Mouse (Mus musculus): ENCODE measurements at regions not wholly inside any gene's neighbourhood (a gene's known extent, or its start where the extent isn't known, plus 50 kb on each side); places are given as distances from the start of the nearest gene placed in this dataset.

DNA sequence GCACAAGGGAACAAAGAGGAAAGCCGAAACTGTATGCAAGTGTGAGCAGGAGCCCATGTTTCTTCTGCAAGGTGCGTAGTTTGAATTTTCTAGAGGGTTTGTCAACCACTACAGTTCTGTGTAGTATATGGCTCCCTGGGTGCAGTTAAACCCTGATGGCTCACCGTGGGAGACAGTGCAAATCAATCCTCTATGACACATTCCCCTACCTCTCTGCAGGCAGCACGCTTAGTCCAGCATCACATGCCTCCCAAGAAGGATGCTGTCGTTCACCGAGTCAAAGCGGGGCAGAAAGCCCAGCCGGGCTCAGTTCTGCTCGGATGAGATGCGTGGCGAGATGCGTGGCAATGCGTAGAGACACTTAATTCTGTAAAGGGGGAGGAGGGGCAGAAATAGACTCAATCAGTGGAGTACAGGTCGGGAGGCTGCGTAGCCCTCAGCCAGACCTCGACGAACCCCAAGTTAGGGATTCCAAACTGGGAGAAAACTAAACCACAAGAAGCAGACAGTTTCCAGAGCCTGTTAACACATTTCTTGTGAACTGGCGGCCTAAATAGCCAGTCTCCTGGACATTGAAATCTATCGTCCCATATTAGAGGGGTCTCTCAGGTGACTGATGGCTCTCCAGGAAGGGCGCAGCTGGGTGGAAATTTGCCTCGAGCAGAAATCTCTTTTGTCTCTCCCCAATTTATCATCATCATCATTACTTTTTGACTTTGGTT lies 279.6 kb upstream of the Pou3f3 start:
- H3K27ac ChIP-seq (ENCODE audit: low read length), result no peak overlapping the region
- no peak overlapping the region for H3K9ac ChIP-seq (ENCODE audit: low read depth, low read length)
- 75% methylated on average over 21 of the region's 21 CpGs for WGBS
- no peaks in the 10 kb centered on the region for H3K36me3 ChIP-seq (ENCODE audit: control insufficient read depth, insufficient read depth, low read length)
- H3K9me3 ChIP-seq (replicated peaks; ENCODE audit: control insufficient read depth, low read length, poor library complexity, severe bottlenecking), result no peaks in the 10 kb centered on the region
- H3K27me3 ChIP-seq (ENCODE audit: control insufficient read depth, insufficient read depth, low read depth, low read length), result no peaks in the 10 kb centered on the region
- ATAC-seq, result no peak
- H3K4me2 ChIP-seq (ENCODE audit: low read length), result no peak overlapping the region
- H3K4me3 ChIP-seq (ENCODE audit: low read depth, low read length), result no peak overlapping the region
- peaks cover 8% of the 10 kb centered on the region for H3K4me1 ChIP-seq (ENCODE audit: control insufficient read depth, insufficient read depth, low read length)

DNA sequence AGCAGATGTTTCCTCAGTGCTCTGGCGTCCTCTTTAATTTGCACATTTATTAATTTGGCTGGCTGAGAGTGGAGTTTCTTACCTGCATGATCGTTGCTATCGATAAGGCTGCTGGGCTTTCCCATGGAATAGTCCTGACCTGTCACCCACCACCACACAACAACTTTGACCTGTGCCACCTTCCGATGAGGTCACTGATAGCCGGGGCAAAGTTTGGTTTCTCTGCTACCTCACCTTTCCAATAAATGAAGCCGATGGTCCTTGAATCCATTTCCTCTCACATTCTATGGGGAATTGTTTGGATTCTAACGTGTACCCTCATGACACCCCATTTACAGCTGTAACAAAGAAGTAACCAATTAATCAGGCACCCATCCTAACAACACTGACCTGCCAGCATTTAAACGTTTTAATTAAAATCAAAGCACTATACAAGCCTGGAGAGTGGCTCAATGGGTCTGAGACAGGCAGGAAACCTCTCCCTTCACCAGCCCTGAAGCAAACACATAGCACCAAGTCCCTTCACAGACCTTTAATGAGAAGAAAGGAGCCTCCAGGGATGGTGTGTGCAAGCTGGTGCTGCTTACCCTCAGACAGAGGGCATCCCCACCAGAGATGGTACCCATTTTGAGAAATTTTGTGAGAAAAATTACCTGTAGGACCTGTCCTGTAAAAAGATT lies 278.9 kb upstream of the Pou3f3 start:
- no peaks in the 10 kb centered on the region for H3K36me3 ChIP-seq (ENCODE audit: control insufficient read depth, insufficient read depth, low read length)
- H3K4me1 ChIP-seq (ENCODE audit: control insufficient read depth, insufficient read depth, low read length), result peaks cover 8% of the 10 kb centered on the region
- H3K9me3 ChIP-seq (replicated peaks; ENCODE audit: control insufficient read depth, low read length, poor library complexity, severe bottlenecking), result no peaks in the 10 kb centered on the region
- no peak overlapping the region for H3K27ac ChIP-seq (ENCODE audit: low read length)
- H3K27me3 ChIP-seq (ENCODE audit: control insufficient read depth, insufficient read depth, low read depth, low read length), result no peaks in the 10 kb centered on the region
- H3K4me2 ChIP-seq (ENCODE audit: low read length), result no peak overlapping the region
- WGBS, result 67% methylated on average over 8 of the region's 8 CpGs
- ATAC-seq, result no peak
- H3K4me3 ChIP-seq (ENCODE audit: low read depth, low read length), result no peak overlapping the region
- no peak overlapping the region for H3K9ac ChIP-seq (ENCODE audit: low read depth, low read length)

DNA sequence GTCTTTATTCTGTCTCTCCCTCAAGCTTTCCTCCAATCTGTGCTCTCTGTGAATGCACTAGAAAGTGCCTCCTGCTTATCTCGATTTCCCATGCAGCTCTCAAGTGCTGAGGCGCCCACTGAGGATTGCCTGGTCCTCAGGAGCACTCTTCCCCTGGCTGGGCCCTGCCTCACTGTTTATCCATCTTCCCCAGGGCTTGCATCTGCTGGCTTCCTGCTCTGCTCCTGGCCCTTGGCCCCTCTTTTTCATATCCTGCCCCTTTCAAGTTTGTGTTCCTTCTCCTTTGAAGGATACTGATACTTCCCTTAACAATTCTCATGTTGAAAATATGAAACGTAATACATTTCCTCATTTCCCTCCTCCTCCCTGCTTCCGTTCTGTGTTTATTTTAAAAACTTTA lies 277.8 kb upstream of the Pou3f3 start:
- Histone ChIP-seq H3K9ac (ENCODE audit: low read depth, low read length) (no peak overlapping the region), H3K27ac (ENCODE audit: low read length) (no peak overlapping the region), H3K4me2 (ENCODE audit: low read length) (no peak overlapping the region), H3K27me3 (ENCODE audit: control insufficient read depth, insufficient read depth, low read depth, low read length) (no peaks in the 10 kb centered on the region), H3K36me3 (ENCODE audit: control insufficient read depth, insufficient read depth, low read length) (no peaks in the 10 kb centered on the region), H3K4me1 (ENCODE audit: control insufficient read depth, insufficient read depth, low read length) (peaks cover 8% of the 10 kb centered on the region), H3K9me3 (replicated peaks; ENCODE audit: control insufficient read depth, low read length, poor library complexity, severe bottlenecking) (no peaks in the 10 kb centered on the region), H3K4me3 (ENCODE audit: low read depth, low read length) (no peak overlapping the region)
- WGBS, result 52% methylated on average over 4 of the region's 4 CpGs
- ATAC-seq, result peak; percentile 42; the same call in 1 of the 2 replicates

DNA sequence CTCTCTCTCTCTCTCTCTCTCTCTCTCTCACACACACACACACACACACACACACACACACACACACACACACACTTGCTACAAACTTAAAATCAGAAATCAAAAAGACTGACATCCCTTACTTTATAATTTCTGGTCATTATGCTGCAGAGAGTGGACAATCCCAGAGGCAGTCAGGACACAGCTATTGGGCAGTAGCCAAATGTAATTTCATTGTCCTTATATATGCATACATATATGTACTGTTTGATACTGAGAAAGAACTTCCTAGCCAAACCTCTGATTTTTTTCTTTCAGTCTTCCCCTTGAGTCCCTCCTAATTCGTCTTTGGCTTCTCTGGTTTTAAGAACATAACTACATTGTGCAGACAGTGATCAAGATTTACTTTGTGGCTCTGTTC lies 277.3 kb upstream of the Pou3f3 start:
- Histone ChIP-seq H3K9ac (ENCODE audit: low read depth, low read length) (no peak overlapping the region), H3K4me2 (ENCODE audit: low read length) (no peak overlapping the region), H3K27ac (ENCODE audit: low read length) (no peak overlapping the region), H3K27me3 (ENCODE audit: control insufficient read depth, insufficient read depth, low read depth, low read length) (no peaks in the 10 kb centered on the region), H3K4me3 (ENCODE audit: low read depth, low read length) (no peak overlapping the region), H3K9me3 (replicated peaks; ENCODE audit: control insufficient read depth, low read length, poor library complexity, severe bottlenecking) (no peaks in the 10 kb centered on the region), H3K4me1 (ENCODE audit: control insufficient read depth, insufficient read depth, low read length) (peaks cover 8% of the 10 kb centered on the region), H3K36me3 (ENCODE audit: control insufficient read depth, insufficient read depth, low read length) (no peaks in the 10 kb centered on the region)
- ATAC-seq, result no peak
- WGBS, result 71% methylated on average over 1 of the region's 1 CpGs

DNA sequence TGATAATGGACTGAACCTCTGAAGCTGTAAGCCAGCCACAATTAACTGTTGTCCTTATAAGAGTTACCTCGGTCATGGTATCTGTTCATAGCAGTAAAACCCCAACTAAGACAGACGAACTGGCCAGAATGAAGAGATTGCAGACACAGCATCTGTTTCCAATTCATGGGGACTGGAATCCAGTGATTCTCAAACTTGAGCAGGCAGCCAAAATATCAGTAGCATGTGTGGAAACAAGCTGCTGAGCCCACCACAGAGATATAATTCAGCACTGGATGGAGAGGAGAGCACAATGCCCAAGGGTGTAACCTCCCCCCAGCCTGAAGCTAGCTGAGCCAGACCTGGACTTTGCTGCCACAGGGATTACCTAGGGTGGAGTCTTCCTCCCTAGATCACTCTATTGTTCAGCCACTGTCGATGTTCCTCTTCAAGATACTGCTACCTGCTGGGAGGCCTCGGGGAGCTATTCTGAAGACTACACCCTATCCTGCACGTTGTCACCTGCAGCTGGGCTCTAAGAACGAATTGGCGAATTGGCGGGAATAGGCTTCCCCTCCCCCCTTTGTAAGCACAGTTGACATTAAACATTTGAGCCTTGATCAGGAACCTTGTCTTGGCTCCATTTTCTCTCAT lies 259.1 kb upstream of the Pou3f3 start:
- 59% methylated on average over 8 of the region's 8 CpGs for WGBS
- no peak for ATAC-seq
- no peak overlapping the region for H3K4me2 ChIP-seq (ENCODE audit: low read length)

DNA sequence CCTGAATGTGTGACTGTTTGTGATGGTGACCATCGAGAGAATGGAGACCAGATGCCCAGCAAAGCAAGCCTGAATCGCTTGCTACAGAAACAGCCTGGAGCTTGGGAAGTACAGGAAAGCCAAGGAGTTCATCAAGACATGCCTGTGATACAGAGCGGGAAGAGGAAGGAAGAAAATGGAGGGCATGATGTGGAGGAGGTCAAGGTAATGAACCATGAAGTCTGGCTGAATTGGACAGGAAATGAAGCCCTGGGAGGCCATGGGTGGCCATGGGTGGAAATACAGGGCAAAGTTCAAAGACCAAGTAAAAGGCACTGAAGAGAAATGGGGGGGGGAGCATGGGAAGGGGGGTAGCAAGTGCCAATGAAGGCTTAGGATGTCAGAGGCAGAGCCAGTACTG lies 227.2 kb upstream of the Pou3f3 start:
- Histone ChIP-seq H3K4me3 (ENCODE audit: low read depth, low read length) (no peak overlapping the region), H3K9me3 (replicated peaks; ENCODE audit: control insufficient read depth, low read length, poor library complexity, severe bottlenecking) (no peaks in the 10 kb centered on the region), H3K4me1 (ENCODE audit: control insufficient read depth, insufficient read depth, low read length) (peaks cover 13% of the 10 kb centered on the region), H3K27ac (ENCODE audit: low read length) (no peak overlapping the region), H3K9ac (ENCODE audit: low read depth, low read length) (no peak overlapping the region), H3K36me3 (ENCODE audit: control insufficient read depth, insufficient read depth, low read length) (no peaks in the 10 kb centered on the region), H3K27me3 (ENCODE audit: control insufficient read depth, insufficient read depth, low read depth, low read length) (no peaks in the 10 kb centered on the region), H3K4me2 (ENCODE audit: low read length) (no peak overlapping the region)
- WGBS, result 99% methylated on average over 3 of the region's 3 CpGs
- no peak for ATAC-seq

More for the DNA sequence above, 259.1 kb upstream of the Pou3f3 start:
- Histone ChIP-seq H3K9me3 (replicated peaks; ENCODE audit: control insufficient read depth, low read length, poor library complexity, severe bottlenecking) (no peaks in the 10 kb centered on the region), H3K9ac (ENCODE audit: low read depth, low read length) (no peak overlapping the region), H3K27me3 (ENCODE audit: control insufficient read depth, insufficient read depth, low read depth, low read length) (no peaks in the 10 kb centered on the region), H3K36me3 (ENCODE audit: control insufficient read depth, insufficient read depth, low read length) (no peaks in the 10 kb centered on the region), H3K27ac (ENCODE audit: low read length) (no peak overlapping the region), H3K4me1 (ENCODE audit: control insufficient read depth, insufficient read depth, low read length) (no peaks in the 10 kb centered on the region), H3K4me3 (ENCODE audit: low read depth, low read length) (no peak overlapping the region)

DNA sequence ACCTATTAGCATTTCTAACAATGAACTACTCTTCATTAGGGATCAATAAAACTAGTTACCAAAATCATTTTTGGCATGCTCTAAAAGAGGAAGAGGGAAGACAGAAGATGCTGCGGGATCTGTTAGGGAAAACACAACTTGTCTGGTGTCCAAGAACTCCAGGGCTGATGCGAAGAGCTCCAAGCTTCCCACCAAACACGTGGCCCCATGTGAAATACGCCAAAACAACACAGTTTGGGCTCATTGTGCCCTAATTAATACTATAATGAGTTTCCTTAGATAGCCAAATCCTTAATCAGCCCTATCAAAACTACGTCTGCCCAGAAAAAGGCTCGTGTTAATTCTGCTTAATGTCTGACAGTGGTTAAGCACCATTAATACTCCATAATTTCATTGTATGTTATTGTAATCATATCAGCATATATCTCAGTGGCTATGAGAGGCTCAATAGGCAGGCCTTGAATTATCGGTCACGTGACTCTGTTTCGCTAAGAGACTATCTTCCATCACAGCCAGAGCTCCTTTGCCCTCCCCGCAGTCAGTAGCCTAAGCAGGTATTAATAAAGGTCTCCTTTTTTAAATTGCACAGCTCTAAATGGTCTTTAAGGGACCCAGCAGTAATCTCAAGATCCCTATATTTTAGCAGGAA lies 223.6 kb upstream of the Pou3f3 start:
- peak overlapping the region; percentile 31; the same call in 1 of the 2 replicates for H3K27ac ChIP-seq (ENCODE audit: low read length)
- H3K4me3 ChIP-seq (ENCODE audit: low read depth, low read length), result no peak overlapping the region
- peaks cover 13% of the 10 kb centered on the region for H3K4me1 ChIP-seq (ENCODE audit: control insufficient read depth, insufficient read depth, low read length)
- H3K27me3 ChIP-seq (ENCODE audit: control insufficient read depth, insufficient read depth, low read depth, low read length), result no peaks in the 10 kb centered on the region
- H3K4me2 ChIP-seq (ENCODE audit: low read length), result peak overlapping the region; percentile 13
- no peak overlapping the region for H3K9ac ChIP-seq (ENCODE audit: low read depth, low read length)
- no peaks in the 10 kb centered on the region for H3K36me3 ChIP-seq (ENCODE audit: control insufficient read depth, insufficient read depth, low read length)
- 57% methylated on average over 10 of the region's 10 CpGs for WGBS
- ATAC-seq, result peak; percentile 67
- H3K9me3 ChIP-seq (replicated peaks; ENCODE audit: control insufficient read depth, low read length, poor library complexity, severe bottlenecking), result no peaks in the 10 kb centered on the region

DNA sequence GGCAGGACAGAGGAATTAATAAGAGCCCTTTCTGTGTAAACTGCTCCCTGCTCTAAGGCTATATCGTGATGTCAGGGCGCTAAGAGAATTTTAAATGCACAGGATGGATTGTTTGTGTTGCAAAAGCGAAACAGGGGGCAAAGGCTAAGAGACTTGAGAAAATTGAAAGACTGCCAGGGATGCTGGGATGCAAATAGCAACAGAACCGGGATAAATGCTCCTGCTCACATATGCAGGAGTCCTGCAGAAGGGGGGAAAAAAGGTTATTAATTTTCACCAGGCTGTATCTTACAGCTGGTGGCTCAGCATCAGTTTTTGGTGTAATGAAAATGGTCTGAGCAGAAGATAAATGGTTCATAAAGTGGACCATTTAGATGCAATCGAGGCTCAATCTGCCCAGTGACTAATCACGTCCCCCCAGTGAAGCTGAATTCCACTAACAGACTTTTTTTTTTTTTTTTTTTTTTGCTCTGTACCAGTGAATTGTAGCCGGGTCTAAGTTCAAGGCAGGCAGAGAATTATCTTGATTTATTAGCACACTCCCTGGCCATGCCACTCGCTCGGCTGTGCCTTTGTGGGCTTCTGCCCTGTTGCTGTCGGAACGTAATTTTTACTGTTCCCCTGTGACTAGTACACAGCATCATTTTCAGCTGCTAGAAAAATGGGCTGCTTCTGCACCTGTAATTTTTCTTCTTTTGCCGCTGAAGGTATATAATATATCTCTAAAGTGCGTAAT lies 222.9 kb upstream of the Pou3f3 start:
- Histone ChIP-seq H3K4me3 (ENCODE audit: low read depth, low read length) (no peak overlapping the region), H3K9me3 (replicated peaks; ENCODE audit: control insufficient read depth, low read length, poor library complexity, severe bottlenecking) (no peaks in the 10 kb centered on the region), H3K4me2 (ENCODE audit: low read length) (peak overlapping the region; percentile 13), H3K4me1 (ENCODE audit: control insufficient read depth, insufficient read depth, low read length) (peaks cover 13% of the 10 kb centered on the region), H3K27me3 (ENCODE audit: control insufficient read depth, insufficient read depth, low read depth, low read length) (no peaks in the 10 kb centered on the region), H3K27ac (ENCODE audit: low read length) (peak overlapping the region; percentile 31; the same call in 1 of the 2 replicates), H3K36me3 (ENCODE audit: control insufficient read depth, insufficient read depth, low read length) (no peaks in the 10 kb centered on the region), H3K9ac (ENCODE audit: low read depth, low read length) (no peak overlapping the region)
- ATAC-seq, result peak; percentile 56; the same call in 1 of the 2 replicates
- 39% methylated on average over 13 of the region's 13 CpGs for WGBS
